Mouse (Mus musculus): Measurements from ENCODE around the gene Sstr2.

- no peak for TF ChIP-seq CTCF (IDR thresholded peaks at IDR 0.05; ENCODE audit: borderline replicate concordance, insufficient read depth, low read depth, low read length)
- no peak for TF ChIP-seq POLR2A (IDR thresholded peaks at IDR 0.05; ENCODE audit: borderline replicate concordance, insufficient read depth, low read length)
Measured at GRCm38 (mm10) chr11:113645181-113645580, 26.0 kb downstream of the Sstr2 start.
